Mouse (Mus musculus): ENCODE data around the gene Chchd3. TPM values are rescaled to one million over a fixed set of nuclear protein-coding genes. Genes with fewer than 3 reads are reported as not detected.

Chchd3 gene
- polyA plus RNA-seq, 1 experiment: 34.0 TPM

DNA sequence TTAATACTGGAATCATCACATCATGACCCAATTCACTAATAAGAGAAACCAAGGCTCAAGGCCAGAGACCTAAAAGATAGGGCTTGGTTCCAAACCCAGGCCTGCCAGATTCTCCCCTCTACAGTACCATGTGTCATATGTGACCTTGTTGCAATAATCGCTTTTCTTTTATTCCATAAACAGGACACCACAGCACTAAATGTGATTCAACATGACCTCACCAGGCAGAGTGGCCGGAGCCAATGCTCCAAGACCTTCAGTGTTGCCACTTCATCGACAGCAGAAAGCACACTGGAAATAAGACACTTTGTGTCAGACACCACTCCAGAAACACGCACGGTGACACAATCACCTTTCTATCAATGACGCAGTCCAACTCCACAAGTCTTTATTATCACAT, 258.3 kb downstream of the Chchd3 start:
- no peaks in the 10 kb centered on the region for H3K4me1 ChIP-seq (ENCODE audit: control insufficient read depth, insufficient read depth, low read length)
- no peak for TF ChIP-seq POLR2A (IDR thresholded peaks at IDR 0.05; ENCODE audit: borderline replicate concordance, extremely low read depth, low read depth, low read length)
- TF ChIP-seq CTCF (IDR thresholded peaks at IDR 0.05; ENCODE audit: insufficient read depth, low read length): no peak
- WGBS: 95% methylated on average over 6 of the region's 6 CpGs
- no peak for DNase-seq
- no peak overlapping the region for H3K4me3 ChIP-seq (replicated peaks; ENCODE audit: extremely low read depth, low read depth, low read length)

DNA sequence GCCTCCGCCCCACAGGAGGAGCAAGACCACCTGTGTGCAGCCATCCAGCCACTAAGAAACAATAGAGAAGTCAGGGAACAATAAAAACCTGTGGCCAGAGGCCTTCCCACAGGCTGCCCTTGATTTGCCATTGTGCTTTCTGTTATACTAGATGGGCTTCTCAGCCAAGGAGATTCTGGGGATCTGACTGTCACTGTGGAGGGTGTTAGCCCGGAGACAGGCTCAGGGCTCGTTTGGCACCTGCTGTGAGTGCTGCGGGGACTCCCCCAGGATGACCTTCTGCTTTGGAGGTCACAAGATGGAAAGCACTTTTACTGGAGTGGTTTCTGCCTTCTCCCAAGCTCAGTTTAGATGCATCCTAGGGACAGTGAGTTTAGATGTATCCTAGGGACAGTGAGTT, 262.5 kb downstream of the Chchd3 start:
- Histone ChIP-seq H3K4me3 (replicated peaks; ENCODE audit: extremely low read depth, low read depth, low read length) (no peak overlapping the region), H3K4me1 (ENCODE audit: control insufficient read depth, insufficient read depth, low read length) (no peaks in the 10 kb centered on the region)
- WGBS: 65% methylated on average over 4 of the region's 4 CpGs
- TF ChIP-seq CTCF (IDR thresholded peaks at IDR 0.05; ENCODE audit: insufficient read depth, low read length) (no peak), POLR2A (IDR thresholded peaks at IDR 0.05; ENCODE audit: borderline replicate concordance, extremely low read depth, low read depth, low read length) (no peak)
- no peak for DNase-seq

DNA sequence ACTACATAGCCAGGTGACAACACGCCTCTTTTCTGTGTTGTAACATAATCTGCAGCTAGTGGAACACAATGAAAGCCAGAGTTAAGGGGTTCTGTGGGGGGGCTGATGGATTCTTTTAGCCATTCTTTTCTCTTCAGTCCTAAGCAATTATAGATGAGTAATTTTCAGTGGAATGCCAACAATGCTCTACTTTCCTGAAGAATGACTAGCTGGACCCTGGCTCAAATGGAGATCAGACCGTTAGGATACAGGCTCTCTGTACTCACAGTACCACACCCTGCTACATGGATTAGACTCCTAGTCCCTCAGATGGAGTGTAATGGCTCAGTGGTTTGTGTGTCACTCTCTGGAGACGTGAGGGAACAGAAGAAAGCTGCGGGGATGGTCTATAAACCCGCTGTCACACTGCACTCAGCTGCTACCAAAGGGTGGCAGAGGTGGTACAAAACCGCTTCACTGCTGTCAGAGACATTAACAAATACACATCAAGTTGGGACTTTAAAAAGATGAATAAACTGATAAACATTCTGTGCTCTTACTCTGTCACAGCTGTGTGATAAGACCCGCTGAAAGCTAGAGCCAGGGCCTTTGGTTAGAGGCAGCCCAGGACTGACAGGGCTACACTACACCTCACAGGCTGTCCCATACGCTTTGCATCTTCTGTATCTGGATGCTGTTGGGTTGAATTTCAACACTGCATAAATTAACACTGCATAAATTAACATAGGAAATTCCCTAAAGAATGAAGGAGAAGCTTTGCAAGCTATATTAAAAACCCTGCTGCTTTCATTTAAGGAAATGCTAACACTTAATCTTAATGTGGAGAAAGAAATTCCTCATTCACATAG, 264.2 kb downstream of the Chchd3 start:
- TF ChIP-seq POLR2A (IDR thresholded peaks at IDR 0.05; ENCODE audit: borderline replicate concordance, extremely low read depth, low read depth, low read length): no peak
- no peak for TF ChIP-seq CTCF (IDR thresholded peaks at IDR 0.05; ENCODE audit: insufficient read depth, low read length)
- 69% methylated on average over 8 of the region's 8 CpGs for WGBS
- H3K4me3 ChIP-seq (replicated peaks; ENCODE audit: extremely low read depth, low read depth, low read length): no peak overlapping the region
- DNase-seq: no peak
- H3K4me1 ChIP-seq (ENCODE audit: control insufficient read depth, insufficient read depth, low read length): no peaks in the 10 kb centered on the region

- no peak overlapping the region for H3K4me3 ChIP-seq (replicated peaks; ENCODE audit: extremely low read depth, low read depth, low read length)
- no peak for DNase-seq
- 97% methylated on average over 1 of the region's 1 CpGs for WGBS
- TF ChIP-seq POLR2A (IDR thresholded peaks at IDR 0.05; ENCODE audit: borderline replicate concordance, extremely low read depth, low read depth, low read length): no peak
- no peaks in the 10 kb centered on the region for H3K4me1 ChIP-seq (ENCODE audit: control insufficient read depth, insufficient read depth, low read length)
Observed at GRCm38 (mm10) chr6:32793575-32793974, 266.5 kb downstream of the Chchd3 start.

DNA sequence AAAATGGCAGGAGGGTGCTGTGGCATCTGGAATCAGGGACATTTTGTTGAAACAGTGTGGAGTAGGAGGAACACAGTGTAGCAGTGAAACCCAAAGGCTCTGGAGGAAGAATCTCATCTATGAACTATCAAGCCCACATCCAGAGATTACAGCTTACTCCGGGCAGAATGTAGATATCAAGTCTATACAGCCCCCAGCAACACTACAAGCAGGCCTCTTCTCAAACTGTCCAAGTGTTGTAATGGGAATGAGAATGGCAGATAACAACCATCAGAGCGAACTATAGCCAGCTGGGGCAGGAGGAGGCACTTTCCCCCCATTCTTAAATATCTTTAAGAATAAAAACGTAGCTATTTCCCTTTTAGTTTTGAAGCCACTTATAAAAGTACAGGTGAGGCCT, 266.9 kb downstream of the Chchd3 start:
- DNase-seq: no peak
- Histone ChIP-seq H3K4me1 (ENCODE audit: control insufficient read depth, insufficient read depth, low read length) (no peaks in the 10 kb centered on the region), H3K4me3 (replicated peaks; ENCODE audit: extremely low read depth, low read depth, low read length) (no peak overlapping the region)
- 96% methylated on average over 3 of the region's 3 CpGs for WGBS
- TF ChIP-seq POLR2A (IDR thresholded peaks at IDR 0.05; ENCODE audit: borderline replicate concordance, extremely low read depth, low read depth, low read length) (no peak), CTCF (IDR thresholded peaks at IDR 0.05; ENCODE audit: insufficient read depth, low read length) (no peak)

GRCm38 (mm10) chr6:32790487-32790886, 269.6 kb downstream of the Chchd3 start:
- no peaks in the 10 kb centered on the region for H3K4me1 ChIP-seq (ENCODE audit: control insufficient read depth, insufficient read depth, low read length)
- no peak for TF ChIP-seq POLR2A (IDR thresholded peaks at IDR 0.05; ENCODE audit: borderline replicate concordance, extremely low read depth, low read depth, low read length)
- no peak for TF ChIP-seq CTCF (IDR thresholded peaks at IDR 0.05; ENCODE audit: insufficient read depth, low read length)
- H3K4me3 ChIP-seq (replicated peaks; ENCODE audit: extremely low read depth, low read depth, low read length): no peak overlapping the region

GRCm38 (mm10) chr6:32787399-32787798, 272.7 kb downstream of the Chchd3 start:
- WGBS: 58% methylated on average over 1 of the region's 1 CpGs
- no peak overlapping the region for H3K4me3 ChIP-seq (replicated peaks; ENCODE audit: extremely low read depth, low read depth, low read length)
- H3K4me1 ChIP-seq (ENCODE audit: control insufficient read depth, insufficient read depth, low read length): no peaks in the 10 kb centered on the region
- no peak for DNase-seq
- TF ChIP-seq POLR2A (IDR thresholded peaks at IDR 0.05; ENCODE audit: borderline replicate concordance, extremely low read depth, low read depth, low read length) (no peak), CTCF (IDR thresholded peaks at IDR 0.05; ENCODE audit: insufficient read depth, low read length) (no peak)

More at GRCm38 (mm10) chr6:32790487-32790886, 269.6 kb downstream of the Chchd3 start:
- WGBS: 78% methylated on average over 4 of the region's 4 CpGs
- no peak for DNase-seq

GRCm38 (mm10) chr6:32786196-32786595, 273.9 kb downstream of the Chchd3 start:
- no peaks in the 10 kb centered on the region for H3K4me1 ChIP-seq (ENCODE audit: control insufficient read depth, insufficient read depth, low read length)
- DNase-seq: no peak
- no peak overlapping the region for H3K4me3 ChIP-seq (replicated peaks; ENCODE audit: extremely low read depth, low read depth, low read length)
- 98% methylated on average over 5 of the region's 5 CpGs for WGBS
- TF ChIP-seq POLR2A (IDR thresholded peaks at IDR 0.05; ENCODE audit: borderline replicate concordance, extremely low read depth, low read depth, low read length) (no peak), CTCF (IDR thresholded peaks at IDR 0.05; ENCODE audit: insufficient read depth, low read length) (no peak)

DNA sequence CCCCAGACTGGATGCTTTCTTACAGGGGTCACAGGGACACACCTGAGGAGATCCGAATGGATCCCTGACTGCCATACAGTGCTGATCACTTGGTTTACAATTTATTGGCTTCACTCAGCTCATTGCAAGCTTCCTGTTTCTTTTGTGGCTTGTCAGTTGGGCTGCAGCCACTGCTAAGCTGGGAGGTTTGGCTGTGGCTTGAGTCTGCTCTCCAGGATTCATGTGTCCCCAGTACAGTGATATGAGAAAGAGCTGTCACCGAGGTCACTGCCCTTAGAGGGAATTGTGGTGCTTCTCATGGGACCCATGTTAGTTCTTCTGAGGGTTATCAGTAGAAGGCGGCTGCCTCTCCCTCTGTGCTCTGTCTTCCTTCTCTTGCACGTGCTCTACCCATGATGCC, 277.0 kb downstream of the Chchd3 start:
- DNase-seq: no peak
- Histone ChIP-seq H3K4me3 (replicated peaks; ENCODE audit: extremely low read depth, low read depth, low read length) (no peak overlapping the region), H3K4me1 (ENCODE audit: control insufficient read depth, insufficient read depth, low read length) (no peaks in the 10 kb centered on the region; the same call in 1 of the 2 replicates)
- TF ChIP-seq POLR2A (IDR thresholded peaks at IDR 0.05; ENCODE audit: borderline replicate concordance, extremely low read depth, low read depth, low read length) (no peak), CTCF (IDR thresholded peaks at IDR 0.05; ENCODE audit: insufficient read depth, low read length) (no peak)
- WGBS: 69% methylated on average over 4 of the region's 4 CpGs

GRCm38 (mm10) chr6:32780602-32781001, 279.5 kb downstream of the Chchd3 start:
- H3K4me3 ChIP-seq (replicated peaks; ENCODE audit: extremely low read depth, low read depth, low read length): no peak overlapping the region
- 20% methylated on average over 11 of the region's 11 CpGs for WGBS
- H3K4me1 ChIP-seq (ENCODE audit: control insufficient read depth, insufficient read depth, low read length): no peaks in the 10 kb centered on the region; the same call in 1 of the 2 replicates
- DNase-seq: no peak
- TF ChIP-seq CTCF (IDR thresholded peaks at IDR 0.05; ENCODE audit: insufficient read depth, low read length) (no peak), POLR2A (IDR thresholded peaks at IDR 0.05; ENCODE audit: borderline replicate concordance, extremely low read depth, low read depth, low read length) (no peak)

Measured in lung, adult 2 months (tissue).